Comparison of ENCODE assay signal across 13 mouse cellular contexts in genomic region chr10:93944241-93944640, GRCm38 (mm10). TPM values are rescaled to one million over a fixed set of nuclear protein-coding genes. Genes with fewer than 3 reads are reported as not detected.
DNase-seq lines count a peak whose midpoint lies in the region; ATAC-seq and TF ChIP-seq lines count a peak whose summit lies in the region.
"Had no signal": no experiment of that assay in that cellular context is flagged by ENCODE, and none has a peak within 500 bp of the region (broad histone marks: within the 10 kb centered on the region; RNA-seq: fewer than 3 reads in every experiment).

No protein-coding gene starts in this region.

- ATAC-seq in stomach, postnatal 0 days (ENCODE audit: low FRiP score, low TSS enrichment), result 0 out of 2 replicates have a peak, but pooled peaks have one; percentile 51
- no peak for ATAC-seq in intestine, embryonic 16.5 days

- peak; percentile 40 to 45 for DNase-seq in heart, postnatal 10 days
- DNase-seq in heart, postnatal 25 days (ENCODE audit: low spot score), result no peak
- peak; percentile 10 for DNase-seq in urinary bladder, postnatal 25 days (ENCODE audit: low spot score)
- no peak for DNase-seq in urinary bladder, adult 2 months (ENCODE audit: low spot score)
- peak; percentile 22 for DNase-seq in stomach, postnatal 0 days (ENCODE audit: low spot score)
- no peak for DNase-seq in forebrain, embryonic 10.5 days (ENCODE audit: extremely low spot score, low spot score)
- DNase-seq: liver; thymus, postnatal 14 days had no signal

- H3K4me2 ChIP-seq in stomach, postnatal 0 days (replicated peaks; ENCODE audit: low read depth), result no peak overlapping the region
- H3K4me2 ChIP-seq in intestine, embryonic 16.5 days (ENCODE audit: low read depth, low read length), result no peak overlapping the region
- H3K4me2 ChIP-seq: hindbrain, embryonic 15.5 days had no signal

- H3K4me3 ChIP-seq in embryonic fibroblast, embryonic 13.5 days (ENCODE audit: insufficient read depth, low read length), result no peak overlapping the region
- no peak overlapping the region for H3K4me3 ChIP-seq in stomach, postnatal 0 days (ENCODE audit: low read depth, low read length)
- H3K4me3 ChIP-seq in intestine, embryonic 16.5 days (ENCODE audit: low read length), result no peak overlapping the region
- H3K4me3 ChIP-seq in forebrain, embryonic 10.5 days, result no peak overlapping the region
- H3K4me3 ChIP-seq: erythroblast, embryonic 14.5 days; hindbrain, embryonic 15.5 days had no signal

- H3K27me3 ChIP-seq in stomach, postnatal 0 days (ENCODE audit: control insufficient read depth, insufficient read depth, low read length), result no peaks in the 10 kb centered on the region
- H3K27me3 ChIP-seq in intestine, embryonic 16.5 days (replicated peaks; ENCODE audit: control insufficient read depth, insufficient read depth, low read length), result no peaks in the 10 kb centered on the region
- H3K27me3 ChIP-seq in forebrain, embryonic 10.5 days (ENCODE audit: poor library complexity, severe bottlenecking), result no peaks in the 10 kb centered on the region
- H3K27me3 ChIP-seq: CH12.LX; hindbrain, embryonic 15.5 days had no signal

- no peak for TF ChIP-seq CTCF in embryonic fibroblast, embryonic 13.5 days (IDR thresholded peaks at IDR 0.05; ENCODE audit: borderline replicate concordance, insufficient read depth, low read length)
- no peak for TF ChIP-seq CTCF in stomach, postnatal 0 days (IDR thresholded peaks at IDR 0.05; ENCODE audit: low read depth)

- no peaks in the 10 kb centered on the region for H3K36me3 ChIP-seq in stomach, postnatal 0 days (ENCODE audit: control insufficient read depth, insufficient read depth, low read length)
- no peaks in the 10 kb centered on the region for H3K36me3 ChIP-seq in intestine, embryonic 16.5 days (ENCODE audit: control insufficient read depth, insufficient read depth, low read length)
- H3K36me3 ChIP-seq in forebrain, embryonic 10.5 days (replicated peaks), result no peaks in the 10 kb centered on the region
- H3K36me3 ChIP-seq: hindbrain, embryonic 15.5 days had no signal

- TF ChIP-seq POLR2A in embryonic fibroblast, embryonic 13.5 days (IDR thresholded peaks at IDR 0.05; ENCODE audit: low read depth, low read length), result no peak

- H3K9me3 ChIP-seq in stomach, postnatal 0 days (ENCODE audit: control insufficient read depth, low read length), result no peaks in the 10 kb centered on the region
- H3K9me3 ChIP-seq in intestine, embryonic 16.5 days (ENCODE audit: control insufficient read depth, low read length), result no peaks in the 10 kb centered on the region
- no peaks in the 10 kb centered on the region for H3K9me3 ChIP-seq in forebrain, embryonic 10.5 days
- H3K9me3 ChIP-seq: hindbrain, embryonic 15.5 days had no signal

- H3K4me1 ChIP-seq in embryonic fibroblast, embryonic 13.5 days (ENCODE audit: control insufficient read depth, insufficient read depth, low read length), result peaks cover 25% of the 10 kb centered on the region
- no peaks in the 10 kb centered on the region; the same call in 1 of the 2 replicates for H3K4me1 ChIP-seq in stomach, postnatal 0 days (replicated peaks; ENCODE audit: control insufficient read depth, insufficient read depth)
- H3K4me1 ChIP-seq in intestine, embryonic 16.5 days (ENCODE audit: control insufficient read depth, insufficient read depth, low read length), result peaks cover 3% of the 10 kb centered on the region; the same call in 1 of the 2 replicates
- no peaks in the 10 kb centered on the region for H3K4me1 ChIP-seq in forebrain, embryonic 10.5 days

- TF ChIP-seq EP300 in stomach, postnatal 0 days (optimal IDR thresholded peaks at IDR 0.05), result no peak

- WGBS in stomach, postnatal 0 days, result 23% methylated on average over 5 of the region's 5 CpGs
- WGBS in intestine, embryonic 16.5 days, result 41% methylated on average over 5 of the region's 5 CpGs
- 69% methylated on average over 5 of the region's 5 CpGs for WGBS in forebrain, embryonic 10.5 days

- H3K27ac ChIP-seq in embryonic fibroblast, embryonic 13.5 days (ENCODE audit: insufficient read depth, low read length), result peak overlapping the region; percentile 80
- H3K27ac ChIP-seq in stomach, postnatal 0 days (replicated peaks), result 0 out of 2 replicates have a peak overlapping the region, but pooled peaks have one; percentile 8
- no peak overlapping the region for H3K27ac ChIP-seq in intestine, embryonic 16.5 days (ENCODE audit: low read length)
- H3K27ac ChIP-seq in forebrain, embryonic 10.5 days, result no peak overlapping the region
- H3K27ac ChIP-seq: hindbrain, embryonic 15.5 days had no signal

- intact Hi-C loops in heart, postnatal 10 days (cut with DNase I), result loop anchor here (2.0 to 10.0 kb wide), 2 partner anchors 173 to 661 kb away; no protein-coding TSS in a partner anchor
- intact Hi-C loops in heart, postnatal 25 days (cut with DNase I), result loop anchor here (2.0 kb wide), 1 partner anchor 173 kb away; no protein-coding TSS in a partner anchor

- H3K9ac ChIP-seq in stomach, postnatal 0 days (ENCODE audit: low read length), result no peak overlapping the region
- no peak overlapping the region for H3K9ac ChIP-seq in intestine, embryonic 16.5 days (ENCODE audit: low read depth, low read length)
- H3K9ac ChIP-seq: hindbrain, embryonic 15.5 days had no signal

RNA-seq across cellular contexts. Expression of gene Metap2, which starts 47.3 kb away (rescaled TPM):
- total RNA-seq in heart, postnatal 10 days (2021), result 100 to 1,000 TPM; 150 to 156 TPM
- total RNA-seq in heart, postnatal 25 days (2021), result 100 to 1,000 TPM; 111 to 131 TPM
- polyA plus RNA-seq in urinary bladder, adult 2 months (2012; rRNA removed), result 95.5 and 124 TPM in 2 replicates
- polyA plus RNA-seq in embryonic fibroblast, embryonic 13.5 days (2011; ENCODE audit: insufficient read length, low read depth, missing spikeins), result 252 and 265 TPM in 2 replicates
- polyA plus RNA-seq in stomach, postnatal 0 days (2015; fragmentation: Nextera tagmentation; extraction: Ambion mirVana), result 112 and 126 TPM in 2 replicates
- 162 and 169 TPM in 2 replicates for polyA plus RNA-seq in intestine, embryonic 16.5 days (2015; fragmentation: Nextera tagmentation; extraction: Ambion mirVana)
- 235 and 247 TPM in 2 replicates for polyA plus RNA-seq in forebrain, embryonic 10.5 days (2016; fragmentation: Nextera tagmentation; extraction: Ambion mirVana)

Comparison
In these comparisons a context has a peak if more than half of its experiments do, and no peak if none do; other contexts are left out.
1. DNase-seq: peak in heart, postnatal 10 days (2 of 2), urinary bladder, postnatal 25 days (single experiment) and stomach, postnatal 0 days (single experiment); none in heart, postnatal 25 days (single experiment), urinary bladder, adult 2 months (single experiment) and forebrain, embryonic 10.5 days (single experiment).
2. H3K27ac ChIP-seq: peak in embryonic fibroblast, embryonic 13.5 days (single experiment) and stomach, postnatal 0 days (single experiment); none in intestine, embryonic 16.5 days (single experiment) and forebrain, embryonic 10.5 days (single experiment).